Mouse (Mus musculus) ES-E14 (cell line): ENCODE measurements at regions not wholly inside any gene's neighbourhood (a gene's known extent, or its start where the extent isn't known, plus 50 kb on each side); places are given as distances from the start of the nearest gene placed in this dataset.

Experiments
- CHD2 ChIP-seq: IDR thresholded peaks from 2 replicates; pipeline ENCODE4 v1.6.1; 2014; ENCODE audit warnings: mild to moderate bottlenecking, low read depth, low read length, inconsistent platforms
- HCFC1 ChIP-seq: IDR thresholded peaks from 2 replicates; pipeline ENCODE4 v1.6.1; 2012; ENCODE audit warnings: low read length, inconsistent platforms, borderline replicate concordance; ENCODE audit not compliant: insufficient read depth
- MAFK ChIP-seq: IDR thresholded peaks from 2 replicates; pipeline ENCODE4 v1.6.1; 2014; ENCODE audit warnings: mild to moderate bottlenecking, low read depth, low read length, inconsistent platforms; ENCODE audit not compliant: insufficient read depth

GRCm38 (mm10) chr14:109176602-109177179, 262.7 kb upstream of the Slitrk1 start:
- TF ChIP-seq HCFC1 (no peak), CHD2 (no peak), MAFK (no peak)
